Mouse (Mus musculus): ENCODE measurements around the gene Card9.

The Card9 gene

DNA sequence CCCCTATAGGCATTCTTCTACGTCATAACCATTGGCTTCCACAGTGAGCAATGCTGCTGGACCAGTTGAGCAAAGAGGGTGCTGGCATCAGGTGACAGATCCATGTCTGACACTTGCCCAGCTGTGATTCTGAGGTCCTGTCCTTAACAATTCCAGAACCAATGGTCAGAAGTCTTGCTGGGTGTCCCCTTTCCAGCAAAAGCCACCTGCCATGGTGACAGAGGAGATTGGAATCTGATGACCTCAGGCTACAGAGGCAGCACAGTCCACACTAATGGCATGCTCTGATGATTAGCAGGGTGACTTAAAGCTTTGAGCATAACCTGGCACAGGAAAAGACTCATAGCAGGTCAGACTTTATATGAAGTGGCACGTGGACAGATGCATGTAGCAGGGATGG lies 55.2 kb downstream of the Card9 start:
- in situ Hi-C loops (cut with MboI, MseI): no loop called here

DNA sequence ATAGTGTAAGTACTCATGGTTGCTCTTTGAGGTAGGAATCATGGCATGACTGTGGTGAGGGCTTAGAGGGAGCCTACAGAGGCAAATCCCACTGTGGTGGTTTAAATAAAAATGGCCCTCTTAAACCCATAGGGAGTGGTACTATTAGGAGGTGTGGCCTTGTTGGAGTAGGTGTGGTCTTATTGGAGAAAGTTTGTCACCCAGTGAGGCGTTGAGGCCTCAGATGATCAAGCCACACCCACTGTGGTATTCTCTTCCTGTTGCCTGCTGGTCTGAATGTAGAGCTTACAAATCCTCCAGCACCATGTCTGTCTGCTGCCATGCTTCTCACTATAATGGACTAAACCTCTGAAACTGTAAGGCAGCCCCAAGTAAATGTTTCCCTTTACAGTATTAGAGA lies 56.0 kb downstream of the Card9 start:
- in situ Hi-C loops (cut with MboI, MseI): no loop called here
